Mouse (Mus musculus) G1E (cell line): ENCODE measurements around the gene Cops4. TPM values are rescaled to one million over a fixed set of nuclear protein-coding genes. Genes with fewer than 3 reads are reported as not detected.

ENCODE experiments used
- ATAC-seq: 2 replicates; pipeline ENCODE4 v1.8.0; 2016; ENCODE audit warnings: mild to moderate bottlenecking; ENCODE audit not compliant: insufficient number of reproducible peaks, poor library complexity, low FRiP score, severe bottlenecking; ENCODE audit errors: extremely low read depth
- DNase-seq: peaks from one replicate; pipeline ENCODE4 v3.0.0; 2012; ENCODE audit warnings: low spot score
- H3K27me3 ChIP-seq: 2 replicates; pipeline ENCODE4 v1.6.1; 2012; ENCODE audit warnings: mild to moderate bottlenecking, low read length, inconsistent platforms; ENCODE audit not compliant: insufficient read depth
- H3K36me3 ChIP-seq: replicated peaks from 2 replicates; pipeline ENCODE3; 2012; ENCODE audit warnings: mild to moderate bottlenecking, inconsistent platforms
- H3K4me1 ChIP-seq: 2 replicates; pipeline ENCODE4 v1.6.1; 2012; ENCODE audit warnings: low read depth, low read length, inconsistent platforms, mixed read lengths; ENCODE audit not compliant: insufficient read depth
- H3K4me3 ChIP-seq: 2 replicates; pipeline ENCODE4 v1.5.1; 2012; ENCODE audit warnings: low read depth, mild to moderate bottlenecking, inconsistent platforms, low read length, moderate library complexity, mixed read lengths
- H3K9me3 ChIP-seq: replicated peaks from 2 replicates; pipeline ENCODE4 v1.6.1; 2012; ENCODE audit warnings: inconsistent platforms
- CTCF ChIP-seq: IDR thresholded peaks from 2 replicates; pipeline ENCODE4 v1.5.1; 2012; ENCODE audit warnings: low read depth, low read length, inconsistent platforms, mixed read lengths
- GATA1 ChIP-seq: IDR thresholded peaks from 2 replicates; pipeline ENCODE4 v1.6.1; 2012; ENCODE audit warnings: borderline replicate concordance, low read length, inconsistent platforms, mixed read lengths
- GATA2 ChIP-seq: IDR thresholded peaks from 2 replicates; pipeline ENCODE4 v1.6.1; 2012; ENCODE audit warnings: low read depth, low read length, inconsistent platforms, borderline replicate concordance
- POLR2AphosphoS5 ChIP-seq: IDR thresholded peaks from 2 replicates; pipeline ENCODE4 v1.6.1; 2012; ENCODE audit warnings: low read depth, low read length, inconsistent platforms; ENCODE audit not compliant: insufficient replicate concordance
- TAL1 ChIP-seq: conservative IDR thresholded peaks from 2 replicates; pipeline ENCODE4 v1.6.1; 2012; ENCODE audit warnings: low read depth, low read length, inconsistent platforms, mixed read lengths
- polyA plus RNA-seq: library from polyadenylated mRNA; stranded (reverse); fragments of >175 nt; gene quantifications from 2 replicates; pipeline ENCODE4 v1.2.3, GENCODE M21; 2012
- total RNA-seq, 2 experiments: library from RNA; stranded (forward) in 1 of 2; stranded (reverse) in 1 of 2; fragments of 200-1000 nt in 1 of 2; fragments of >200 nt in 1 of 2; fragmentation: Nextera tagmentation in 1 of 2; gene quantifications; 2 replicates each; pipeline ENCODE4 v1.2.3; 2014 to 2017

The Cops4 gene
- total and polyA plus RNA-seq, 3 experiments, result 11.9 to 120 (median 84.4) TPM

DNA sequence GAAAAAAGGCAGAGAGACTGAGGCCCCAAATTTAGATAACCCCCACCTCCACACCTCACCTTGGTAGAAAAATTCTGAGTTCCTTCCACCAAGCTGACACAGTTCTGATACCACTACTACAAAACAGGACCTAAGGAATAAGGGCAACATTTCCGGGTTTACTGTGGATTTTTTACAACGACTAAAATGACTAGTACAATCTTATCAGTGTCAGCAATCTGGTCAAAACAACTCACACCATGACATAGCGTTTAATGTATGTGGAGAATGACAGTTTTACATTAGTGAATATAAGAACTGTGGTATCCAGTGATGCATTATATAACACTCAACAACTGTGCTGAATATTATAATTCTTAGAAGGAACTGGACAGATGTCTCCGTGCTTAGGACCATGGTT lies 16.8 kb upstream of the Cops4 start:
- Histone ChIP-seq H3K4me3 (no peak overlapping the region; the same call in 1 of the 2 replicates), H3K9me3 (no peaks in the 10 kb centered on the region), H3K27me3 (no peaks in the 10 kb centered on the region), H3K36me3 (no peaks in the 10 kb centered on the region), H3K4me1 (peaks cover 38% of the 10 kb centered on the region)
- peak; percentile 25 for DNase-seq
- no peak for TF ChIP-seq TAL1
- TF ChIP-seq CTCF, result no peak
- no peak for TF ChIP-seq POLR2AphosphoS5
- TF ChIP-seq GATA2, result no peak
- no peak for TF ChIP-seq GATA1
- ATAC-seq, result peak; percentile 55

- no peaks in the 10 kb centered on the region for H3K9me3 ChIP-seq
- H3K4me3 ChIP-seq, result no peak overlapping the region
- ATAC-seq (no peak), DNase-seq (no peak)
- H3K36me3 ChIP-seq, result no peaks in the 10 kb centered on the region
- no peak for TF ChIP-seq CTCF
- TF ChIP-seq GATA1, result no peak
- no peak for TF ChIP-seq TAL1
- TF ChIP-seq GATA2, result no peak
- TF ChIP-seq POLR2AphosphoS5, result no peak
- peaks cover 19% of the 10 kb centered on the region for H3K4me1 ChIP-seq
- H3K27me3 ChIP-seq, result peaks cover 6% of the 10 kb centered on the region
These were observed 8.9 kb upstream of the Cops4 start for GRCm38 (mm10) chr5:100509247-100509646.

- DNase-seq (no peak), ATAC-seq (no peak)
- no peaks in the 10 kb centered on the region for H3K36me3 ChIP-seq
- H3K9me3 ChIP-seq, result no peaks in the 10 kb centered on the region
- H3K4me1 ChIP-seq, result peaks cover 18% of the 10 kb centered on the region
- TF ChIP-seq GATA1 (no peak), TAL1 (no peak), CTCF (no peak), GATA2 (no peak), POLR2AphosphoS5 (no peak)
- H3K27me3 ChIP-seq, result peaks cover 8% of the 10 kb centered on the region
- H3K4me3 ChIP-seq, result no peak overlapping the region
These were observed 5.5 kb upstream of the Cops4 start for GRCm38 (mm10) chr5:100512576-100512975.

DNA sequence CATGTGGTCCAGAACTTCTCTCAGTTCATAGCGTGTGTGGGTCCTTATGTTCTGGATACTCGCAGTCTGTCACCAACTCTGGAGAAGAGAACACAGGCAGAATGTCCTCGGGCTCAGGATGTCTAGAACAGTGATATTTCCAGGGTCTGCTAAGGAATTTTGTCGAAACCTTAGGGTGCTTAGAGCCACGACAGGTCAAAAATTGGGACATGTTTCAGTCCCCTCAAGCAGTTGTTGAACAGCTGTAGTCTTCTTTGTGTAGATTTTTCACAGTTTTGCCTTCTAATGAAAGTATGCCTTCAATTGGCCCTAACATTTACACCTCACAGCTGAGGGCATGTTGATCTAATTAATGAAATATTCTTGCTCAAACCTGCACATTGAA lies 910 bp downstream of the Cops4 start:
- TF ChIP-seq TAL1 (no peak), POLR2AphosphoS5 (no peak)
- DNase-seq (no peak), ATAC-seq (no peak)
- peaks cover 2% of the 10 kb centered on the region; the same call in 1 of the 2 replicates for H3K27me3 ChIP-seq
- peak overlapping the region; percentile 82 for H3K4me3 ChIP-seq
- H3K4me1 ChIP-seq, result peaks cover 26% of the 10 kb centered on the region
- peaks cover 26% of the 10 kb centered on the region for H3K36me3 ChIP-seq
- no peaks in the 10 kb centered on the region for H3K9me3 ChIP-seq

- Histone ChIP-seq H3K9me3 (no peaks in the 10 kb centered on the region), H3K4me1 (peaks cover 26% of the 10 kb centered on the region), H3K4me3 (no peak overlapping the region; the same call in 1 of the 2 replicates), H3K27me3 (no peaks in the 10 kb centered on the region), H3K36me3 (peaks cover 36% of the 10 kb centered on the region)
- DNase-seq (no peak), ATAC-seq (no peak)
- TF ChIP-seq GATA1 (no peak), POLR2AphosphoS5 (no peak), TAL1 (no peak), GATA2 (no peak), CTCF (no peak)
These were observed 2.1 kb downstream of the Cops4 start for GRCm38 (mm10) chr5:100520223-100520622.

DNA sequence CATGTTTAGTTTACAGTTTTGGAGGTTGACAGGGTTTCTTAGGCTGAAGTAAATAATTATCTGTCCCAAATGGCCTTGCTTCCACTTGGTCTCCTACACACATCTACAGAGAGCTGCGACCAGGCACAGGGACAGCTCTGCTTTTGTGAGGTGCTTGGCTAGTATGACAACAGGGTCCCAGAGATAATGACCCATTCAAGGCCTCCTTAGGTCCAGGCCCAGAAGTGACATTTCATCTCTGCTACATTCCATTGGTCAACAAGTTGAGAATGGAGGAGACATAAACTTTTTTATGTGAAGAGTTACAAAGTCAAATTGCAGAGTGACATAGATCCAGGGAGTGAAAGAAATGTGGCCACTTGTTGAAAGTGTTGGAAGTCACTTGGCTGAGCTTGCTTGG lies 5.2 kb downstream of the Cops4 start:
- Histone ChIP-seq H3K4me3 (no peak overlapping the region), H3K27me3 (no peaks in the 10 kb centered on the region), H3K36me3 (peaks cover 59% of the 10 kb centered on the region), H3K9me3 (no peaks in the 10 kb centered on the region), H3K4me1 (peaks cover 15% of the 10 kb centered on the region)
- DNase-seq, result no peak
- no peak for ATAC-seq
- TF ChIP-seq CTCF (no peak), POLR2AphosphoS5 (no peak), GATA1 (no peak), TAL1 (no peak), GATA2 (no peak)

GRCm38 (mm10) chr5:100524921-100525320 lies 6.8 kb downstream of the Cops4 start:
- Histone ChIP-seq H3K36me3 (peaks cover 74% of the 10 kb centered on the region), H3K9me3 (no peaks in the 10 kb centered on the region), H3K4me3 (no peak overlapping the region), H3K27me3 (no peaks in the 10 kb centered on the region), H3K4me1 (peaks cover 11% of the 10 kb centered on the region)
- ATAC-seq (no peak), DNase-seq (no peak)
- TF ChIP-seq POLR2AphosphoS5, result no peak
- TF ChIP-seq GATA2, result no peak
- TF ChIP-seq TAL1, result no peak
- TF ChIP-seq GATA1, result no peak
